Mouse (Mus musculus) leukemia stem cell, adult 10-12 weeks (primary cell): ENCODE measurements around the gene Fetub. TPM values are rescaled to one million over a fixed set of nuclear protein-coding genes. Genes with fewer than 3 reads are reported as not detected.

Experiments used
- polyA plus RNA-seq: library from polyadenylated mRNA; stranded (reverse); fragments of >175 nt; gene quantifications from 2 replicates; pipeline ENCODE4 v1.2.3, GENCODE M21; 2012; ENCODE audit warnings: low replicate concordance

Fetub gene
- not detected in 2 replicates for polyA plus RNA-seq

DNA sequence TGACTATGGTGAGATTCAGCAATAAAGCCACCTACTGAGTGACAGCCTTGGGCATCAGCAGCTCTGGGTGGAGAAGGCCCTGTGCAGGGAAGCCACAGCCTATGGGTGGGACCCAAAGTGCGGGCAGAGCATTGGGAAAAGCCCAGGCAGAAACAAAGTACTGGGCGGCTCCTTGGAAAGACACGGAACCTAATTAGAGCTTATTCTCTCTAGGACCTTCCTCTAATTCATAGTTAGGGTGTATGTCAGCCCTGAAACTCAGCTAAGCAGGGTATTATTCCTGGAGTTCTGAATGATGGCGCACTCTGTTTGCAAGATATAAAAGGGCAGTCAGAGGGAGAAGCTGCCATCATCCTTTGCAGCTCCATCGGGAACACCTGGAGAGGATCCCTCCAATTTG lies at the start of gene Fetub:
TSS of gene Fetub (plus strand) at position 301 of the 400 bp plus-strand sequence.

DNA sequence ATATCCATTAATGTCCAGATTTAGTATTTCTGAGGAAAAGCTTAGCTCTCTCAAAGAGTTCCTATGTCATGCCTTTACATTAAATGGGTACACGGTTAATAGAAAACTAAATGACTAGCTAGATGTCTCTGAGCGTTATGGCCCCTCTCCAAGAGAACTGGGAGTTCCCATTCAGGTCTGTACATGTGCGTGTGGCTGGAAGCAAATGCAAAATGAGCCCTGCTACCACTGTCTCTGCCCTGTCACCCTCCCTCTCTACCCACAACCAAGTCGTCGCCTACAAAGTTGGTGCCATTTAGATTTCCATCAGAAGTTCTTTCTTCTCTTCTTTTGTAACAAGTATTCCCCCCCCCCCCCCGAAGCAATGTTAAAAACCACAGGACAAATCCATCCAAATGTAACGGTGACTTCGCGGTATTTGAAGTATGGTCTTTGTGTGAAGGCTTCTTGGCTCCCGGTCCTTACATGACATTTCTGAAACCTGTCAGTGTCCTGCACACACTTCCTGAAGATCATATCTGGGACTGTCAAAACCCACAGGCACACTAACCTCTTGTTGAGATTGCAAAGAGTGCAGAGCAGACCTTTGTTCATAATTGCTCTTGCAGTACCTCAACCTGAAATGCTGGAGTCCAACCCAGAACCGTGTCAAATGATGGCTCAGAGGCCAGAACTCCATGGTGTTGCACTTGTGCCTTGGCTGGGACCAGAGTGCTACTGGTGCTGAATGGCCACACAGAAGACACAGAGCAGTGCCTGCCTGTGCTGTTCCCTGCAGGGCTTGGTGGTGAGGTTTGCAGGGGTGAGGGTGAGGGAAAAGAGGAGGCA lies 27.2 kb upstream of the Fetub start, which contains the start of gene Ahsg:
TSS of gene Ahsg (plus strand) at position 595 of the 828 bp plus-strand sequence.

DNA sequence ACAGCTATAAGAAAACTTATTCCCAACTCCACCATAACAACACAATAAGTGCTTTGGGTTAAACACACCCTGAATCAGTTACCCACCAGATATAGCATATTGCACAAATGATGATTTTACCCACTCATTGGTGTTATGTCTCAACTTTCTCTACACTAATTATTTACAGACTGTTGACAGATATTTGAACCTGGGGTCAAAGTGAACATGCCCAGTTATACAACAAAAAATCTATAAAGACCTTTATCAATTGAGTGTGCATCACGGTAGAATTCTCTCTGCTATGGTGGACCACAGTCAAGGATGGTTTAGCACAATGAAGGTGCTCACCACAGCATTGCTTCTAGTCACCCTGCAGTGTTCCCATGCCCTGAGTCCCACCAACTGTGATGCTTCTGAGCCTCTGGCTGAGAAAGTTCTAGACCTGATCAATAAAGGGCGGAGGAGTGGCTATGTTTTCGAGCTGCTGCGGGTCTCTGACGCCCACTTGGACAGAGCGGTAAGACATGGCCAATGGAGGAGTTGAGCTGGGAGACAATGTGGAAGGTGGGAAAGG lies 32.8 kb downstream of the Fetub start, which contains the start of gene Hrg:
TSS of gene Hrg (plus strand) at position 233 of the 556 bp plus-strand sequence.

Other genes with a start within 250 kb of the Fetub start
- not detected in 2 replicates for gene Crygs, start 106.8 kb upstream of the Fetub start, polyA plus RNA-seq
- gene Tbccd1, start 60.7 kb upstream of the Fetub start, polyA plus RNA-seq: 2.9 and 9.6 TPM in 2 replicates
- 35.7 and 61.5 TPM in 2 replicates for gene Dnajb11, start 60.5 kb upstream of the Fetub start, polyA plus RNA-seq
- not detected in 2 replicates for gene Ahsg, start 27.1 kb upstream of the Fetub start, polyA plus RNA-seq
- not detected in 2 replicates for gene Hrg, start 32.7 kb downstream of the Fetub start, polyA plus RNA-seq
- not detected in 2 replicates for gene Kng2, start 111.1 kb downstream of the Fetub start, polyA plus RNA-seq
- not detected in 2 replicates for gene Kng1, start 139.5 kb downstream of the Fetub start, polyA plus RNA-seq
- gene Eif4a2, start 189.1 kb downstream of the Fetub start, polyA plus RNA-seq: 1.2 and 11.1 TPM in 2 replicates
- gene Rfc4, start 209.4 kb downstream of the Fetub start, polyA plus RNA-seq: 1.8 and 23.6 TPM in 2 replicates
- 0.32 TPM in 1 of 2 replicates, not detected in the other for gene Adipoq, start 228.2 kb downstream of the Fetub start, polyA plus RNA-seq